Mouse (Mus musculus) liver, adult 2 months (tissue): Measurements from ENCODE around the gene Il18rap.

ENCODE experiments used
- CTCF ChIP-seq: fragments of 200-500 bp; IDR thresholded peaks from 2 replicates; pipeline ENCODE4 v1.5.1; 2011; ENCODE audit warnings: low read depth, low read length, control low read depth
- POLR2A ChIP-seq: fragments of 200-500 bp; IDR thresholded peaks from 2 replicates; pipeline ENCODE4 v1.6.1; 2011; ENCODE audit warnings: low read length, control low read depth; ENCODE audit not compliant: insufficient read depth; ENCODE audit errors: extremely low read depth

DNA sequence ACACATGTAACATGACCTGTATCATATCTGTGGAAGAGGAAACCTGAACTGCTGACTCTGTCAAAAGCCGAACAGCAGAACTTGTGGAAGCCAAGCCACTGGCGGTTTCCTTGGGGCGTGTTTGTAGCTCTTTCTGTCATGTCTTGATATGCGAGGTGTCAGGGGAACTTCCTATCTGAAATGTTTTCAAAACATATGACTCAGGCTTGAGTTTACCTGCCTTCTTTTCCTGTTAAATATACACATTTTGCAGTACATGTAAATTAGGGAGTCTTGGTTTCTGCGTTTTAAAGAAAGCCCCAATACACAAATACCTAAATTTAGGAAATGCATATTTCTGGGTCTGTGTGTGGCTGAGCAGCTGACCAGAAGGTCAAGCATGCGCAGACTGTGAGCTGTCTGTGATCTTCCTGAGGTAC is 35.6 kb upstream of the Il18rap start:
- TF ChIP-seq CTCF: no peak
- TF ChIP-seq POLR2A: no peak
